Mouse (Mus musculus) embryonic facial prominence, embryonic 11.5 days (tissue): ENCODE results near the gene Cnnm1. TPM values are rescaled to one million over a fixed set of nuclear protein-coding genes. Genes with fewer than 3 reads are reported as not detected.

ENCODE experiments used
- ATAC-seq: fragments of 200-750 bp; cut with Nextera tagmentation; replicated peaks from 2 replicates; pipeline ENCODE4 v1.8.0; 2017; ENCODE audit warnings: low read depth; ENCODE audit not compliant: insufficient number of reproducible peaks, low FRiP score, low TSS enrichment
- DNase-seq: peaks from one replicate; pipeline ENCODE4 v3.0.0-alpha.2; 2015; ENCODE audit warnings: low spot score
- H3K27ac ChIP-seq: fragments of 300-500 bp; sonication (generic); replicated peaks from 2 replicates; pipeline ENCODE4 v1.5.1; 2014; ENCODE audit warnings: mild to moderate bottlenecking, low read depth, low read length, control low read depth
- H3K27me3 ChIP-seq: fragments of 300-500 bp; sonication (generic); 2 replicates; pipeline ENCODE4 v1.6.1; 2014; ENCODE audit warnings: mild to moderate bottlenecking, low read length, moderate library complexity, mixed read lengths; ENCODE audit not compliant: control insufficient read depth, insufficient read depth
- H3K36me3 ChIP-seq: fragments of 300-500 bp; sonication (generic); replicated peaks from 2 replicates; pipeline ENCODE4 v1.6.1; 2014; ENCODE audit warnings: low read depth, mild to moderate bottlenecking, low read length, moderate library complexity, mixed read lengths; ENCODE audit not compliant: control insufficient read depth, insufficient read depth
- H3K4me1 ChIP-seq: fragments of 300-500 bp; sonication (generic); 2 replicates; pipeline ENCODE4 v1.6.1; 2014; ENCODE audit warnings: low read length, mixed read lengths; ENCODE audit not compliant: control insufficient read depth, insufficient read depth
- H3K4me2 ChIP-seq: fragments of 300-500 bp; sonication (generic); 2 replicates; pipeline ENCODE4 v1.6.1; 2014; ENCODE audit warnings: low read depth, mild to moderate bottlenecking, control low read depth, low read length, moderate library complexity
- H3K4me3 ChIP-seq: fragments of 300-500 bp; sonication (generic); 2 replicates; pipeline ENCODE4 v1.5.1; 2014; ENCODE audit warnings: low read depth, low read length, control low read depth
- H3K9ac ChIP-seq: fragments of 300-500 bp; sonication (generic); replicated peaks from 2 replicates; pipeline ENCODE4 v1.6.1; 2014; ENCODE audit warnings: mild to moderate bottlenecking, control low read depth, low read length
- H3K9me3 ChIP-seq: fragments of 300-500 bp; sonication (generic); replicated peaks from 2 replicates; pipeline ENCODE4 v1.6.1; 2016; ENCODE audit warnings: mild to moderate bottlenecking, low read length, inconsistent platforms, mixed read lengths; ENCODE audit not compliant: control insufficient read depth
- whole genome bisulfite sequencing: fragments of 180-500 bp; shearing (Covaris S2); extraction: QIAGEN DNeasy Blood & Tissue Kit; methylation state at CpG from one replicate; pipeline ENCODE4 v1.1.7; 2014; 5-methylcytosine and 5-hydroxymethylcytosine counted together
- polyA plus RNA-seq: library from polyadenylated mRNA; unstranded; fragments of >200 nt; fragmentation: Nextera tagmentation; extraction: Ambion mirVana; gene quantifications from 2 replicates; pipeline ENCODE4 v1.2.1, GENCODE M21; 2014

The Cnnm1 gene
- polyA plus RNA-seq, 1 experiment from 2014 or later, result 0.48 TPM

DNA sequence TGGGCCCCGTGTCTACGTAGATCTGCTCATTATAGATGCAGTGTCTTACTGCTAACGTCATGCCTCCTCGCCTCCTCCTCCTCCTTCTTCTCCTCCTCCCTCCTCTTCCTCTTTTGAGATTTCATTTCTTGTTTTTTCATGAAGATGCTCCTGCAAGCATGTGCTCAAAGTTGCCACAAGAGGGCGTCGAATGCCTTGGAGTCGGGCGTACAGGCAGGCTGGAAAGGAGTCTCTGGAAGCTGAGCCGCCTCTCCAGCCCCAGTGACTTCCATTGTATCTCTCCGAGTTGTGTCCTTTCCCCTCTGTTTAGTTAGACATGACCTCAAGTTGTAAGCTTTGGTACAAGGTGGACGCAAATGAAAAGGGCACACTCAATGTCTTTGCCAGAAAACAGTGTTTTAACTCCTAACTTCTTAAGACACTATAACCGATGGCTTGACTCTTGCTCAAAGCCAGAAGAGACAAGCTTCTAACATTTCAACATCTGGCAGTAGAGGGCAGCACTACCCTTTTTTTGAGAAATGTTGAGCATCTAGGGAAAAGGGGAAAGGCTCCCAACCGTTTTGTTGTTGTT lies 90.0 kb downstream of the Cnnm1 start:
- Histone ChIP-seq H3K4me3 (no peak overlapping the region), H3K4me1 (no peaks in the 10 kb centered on the region), H3K27ac (no peak overlapping the region), H3K4me2 (peak overlapping the region; percentile 2; the same call in 1 of the 2 replicates), H3K9me3 (no peaks in the 10 kb centered on the region), H3K27me3 (no peaks in the 10 kb centered on the region), H3K9ac (no peak overlapping the region), H3K36me3 (no peaks in the 10 kb centered on the region)
- 1% methylated on average over 13 of the region's 13 CpGs for WGBS
- DNase-seq (peak; percentile 93), ATAC-seq (peak; percentile 78)

DNA sequence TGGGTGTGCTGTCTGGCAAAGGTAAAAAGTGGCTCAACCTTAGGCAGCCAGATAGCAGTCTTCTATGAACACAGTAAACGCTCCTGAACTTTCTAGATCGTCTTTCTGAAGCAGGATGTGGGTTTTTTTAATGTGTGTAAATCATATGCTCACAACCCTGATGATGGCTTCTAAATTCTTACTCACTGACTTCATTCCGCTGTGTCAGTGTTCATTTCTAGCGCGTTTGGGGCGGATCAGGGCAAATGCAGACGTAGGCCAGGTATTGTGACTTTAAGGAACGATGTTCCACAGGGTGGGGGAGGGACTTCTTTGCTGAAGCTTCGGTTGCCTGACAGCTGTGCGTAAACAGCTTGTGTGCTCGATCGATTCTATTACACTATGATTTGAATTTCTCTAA lies 90.7 kb downstream of the Cnnm1 start:
- DNase-seq (no peak), ATAC-seq (no peak)
- Histone ChIP-seq H3K9ac (no peak overlapping the region), H3K36me3 (no peaks in the 10 kb centered on the region), H3K27ac (no peak overlapping the region), H3K27me3 (no peaks in the 10 kb centered on the region), H3K9me3 (no peaks in the 10 kb centered on the region), H3K4me1 (no peaks in the 10 kb centered on the region), H3K4me2 (no peak overlapping the region), H3K4me3 (no peak overlapping the region)
- WGBS, result 33% methylated on average over 12 of the region's 12 CpGs

DNA sequence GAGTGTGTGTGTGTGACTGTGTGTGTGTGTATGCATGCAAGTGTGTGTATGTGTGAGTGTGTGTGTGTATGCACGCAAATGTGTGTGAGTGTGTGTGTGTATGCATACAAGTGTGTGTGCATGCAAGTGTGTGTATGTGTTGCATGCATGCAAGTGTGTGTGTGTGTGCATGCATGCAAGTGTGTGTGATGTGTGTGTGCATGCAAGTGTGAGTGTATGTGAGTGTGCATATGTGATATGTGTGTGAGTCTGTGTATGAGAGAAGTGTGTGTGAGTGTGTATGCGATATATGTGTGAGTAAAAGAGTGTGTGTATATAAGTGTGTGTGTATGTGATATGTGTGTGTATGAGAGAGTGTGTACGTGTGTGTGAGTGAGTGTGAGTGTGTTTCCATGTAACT lies 95.1 kb downstream of the Cnnm1 start:
- H3K9ac ChIP-seq, result no peak overlapping the region
- H3K9me3 ChIP-seq, result no peaks in the 10 kb centered on the region
- no peak overlapping the region for H3K4me2 ChIP-seq
- no peaks in the 10 kb centered on the region for H3K27me3 ChIP-seq
- no peak for DNase-seq
- WGBS, result 89% methylated on average over 3 of the region's 3 CpGs
- no peak for ATAC-seq
- no peak overlapping the region for H3K27ac ChIP-seq
- H3K4me1 ChIP-seq, result no peaks in the 10 kb centered on the region
- no peaks in the 10 kb centered on the region for H3K36me3 ChIP-seq
- no peak overlapping the region for H3K4me3 ChIP-seq

DNA sequence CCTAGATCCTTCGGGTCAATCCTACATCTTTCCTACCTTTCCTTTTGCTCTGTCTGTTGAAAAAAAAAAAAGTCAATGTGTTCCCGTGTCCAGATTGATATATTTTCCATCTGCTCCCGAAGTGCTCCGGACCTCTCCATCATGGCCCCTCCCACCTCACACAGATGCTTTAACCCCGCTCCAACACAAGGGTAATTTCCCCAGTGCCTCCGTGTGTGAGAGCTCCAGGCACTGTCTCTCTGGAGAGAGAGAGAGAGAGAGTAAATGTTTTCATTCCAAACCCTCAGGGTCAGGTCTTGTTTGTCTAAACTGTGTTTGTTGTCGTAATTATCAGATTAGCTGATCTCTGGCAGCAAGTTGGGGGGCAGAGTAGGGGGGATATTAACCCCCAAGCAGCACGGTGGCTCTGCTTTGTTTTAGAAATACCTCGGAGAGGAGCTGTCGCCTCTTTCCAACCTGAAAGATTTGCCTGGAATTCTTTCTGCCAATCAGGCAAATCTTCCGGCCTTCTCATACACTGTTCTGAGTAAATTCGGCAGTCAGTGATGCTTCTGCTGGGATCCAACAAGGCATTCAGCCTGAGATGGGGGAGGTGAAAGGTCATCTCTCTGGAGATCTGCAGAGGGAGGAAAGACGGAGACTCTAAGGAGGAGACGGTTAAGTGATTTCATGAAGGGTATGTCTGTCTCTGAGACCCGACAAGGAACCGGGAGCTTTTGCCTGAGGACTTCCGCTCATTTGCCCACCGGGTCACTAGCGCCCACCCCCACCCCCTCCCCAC lies 106.3 kb downstream of the Cnnm1 start:
- 4% methylated on average over 19 of the region's 19 CpGs for WGBS
- H3K9me3 ChIP-seq, result no peaks in the 10 kb centered on the region
- 0 out of 2 replicates have a peak overlapping the region, but pooled peaks have one; percentile 10 for H3K4me3 ChIP-seq
- ATAC-seq (peak; percentile 67; the same call in 1 of the 2 replicates), DNase-seq (peak; percentile 58)
- H3K4me2 ChIP-seq, result peak overlapping the region; percentile 24
- no peaks in the 10 kb centered on the region; the same call in 1 of the 2 replicates for H3K4me1 ChIP-seq
- peaks cover 5% of the 10 kb centered on the region; the same call in 1 of the 2 replicates for H3K27me3 ChIP-seq
- peak overlapping the region; percentile 13; the same call in 1 of the 2 replicates for H3K9ac ChIP-seq
- no peaks in the 10 kb centered on the region for H3K36me3 ChIP-seq
- no peak overlapping the region for H3K27ac ChIP-seq

Other genes with a start within 250 kb of the Cnnm1 start
- 6.6 and 7.8 TPM in 2 replicates for gene Hpse2, start 52.1 kb upstream of the Cnnm1 start, polyA plus RNA-seq
- gene Got1, start 84.2 kb downstream of the Cnnm1 start, polyA plus RNA-seq, result 44.5 and 46.3 TPM in 2 replicates
- 2.0 and 2.7 TPM in 2 replicates for gene Nkx2-3, start 171.9 kb downstream of the Cnnm1 start, polyA plus RNA-seq
- 9.2 and 9.7 TPM in 2 replicates for gene Slc25a28, start 234.4 kb downstream of the Cnnm1 start, polyA plus RNA-seq
- gene Entpd7, start 249.2 kb downstream of the Cnnm1 start, polyA plus RNA-seq, result 9.6 and 11.4 TPM in 2 replicates